ENCODE assay signal across 8 mouse cellular contexts in genomic region chr15:99668881-99669280, GRCm38 (mm10). TPM values are rescaled to one million over a fixed set of nuclear protein-coding genes. Genes with fewer than 3 reads are reported as not detected.
DNase-seq lines count a peak whose midpoint lies in the region; ATAC-seq and TF ChIP-seq lines count a peak whose summit lies in the region.

No protein-coding gene starts in this region.

- H3K4me2 ChIP-seq in kidney, embryonic 14.5 days (replicated peaks; ENCODE audit: low read depth, low read length): no peak overlapping the region; the same call in 1 of the 2 replicates
- no peak overlapping the region for H3K4me2 ChIP-seq in intestine, postnatal 0 days (replicated peaks; ENCODE audit: low read depth)
- 0 out of 2 replicates have a peak overlapping the region, but pooled peaks have one; percentile 4 for H3K4me2 ChIP-seq in limb, embryonic 13.5 days (replicated peaks)

- no peak overlapping the region for H3K4me3 ChIP-seq in kidney, embryonic 14.5 days (ENCODE audit: low read length)
- no peak overlapping the region for H3K4me3 ChIP-seq in intestine, postnatal 0 days (ENCODE audit: low read depth, low read length)
- no peak overlapping the region for H3K4me3 ChIP-seq in limb, embryonic 13.5 days

- TF ChIP-seq CTCF in intestine, postnatal 0 days (IDR thresholded peaks at IDR 0.05; ENCODE audit: low read depth): peak; percentile 94

- peak; percentile 58 for DNase-seq in kidney, adult 11 months
- DNase-seq in embryo, embryonic 10 days (ENCODE audit: low spot score): peak; percentile 90
- peak; percentile 78 for DNase-seq in gastrocnemius, postnatal 14 days
- peak; percentile 60 to 72 for DNase-seq in natural killer cell, adult 2 months (ENCODE audit: low spot score in 2 of 2)
- DNase-seq in spleen, postnatal 4 days (ENCODE audit: low spot score in 2 of 2): peak; percentile 65 to 86

- 2% methylated on average over 12 of the region's 12 CpGs for WGBS in kidney, embryonic 14.5 days
- 3% methylated on average over 12 of the region's 12 CpGs for WGBS in intestine, postnatal 0 days
- WGBS in limb, embryonic 13.5 days: 1% methylated on average over 12 of the region's 12 CpGs

- no peaks in the 10 kb centered on the region for H3K9me3 ChIP-seq in kidney, embryonic 14.5 days (ENCODE audit: control insufficient read depth, low read length)
- H3K9me3 ChIP-seq in intestine, postnatal 0 days (ENCODE audit: control insufficient read depth): no peaks in the 10 kb centered on the region
- no peaks in the 10 kb centered on the region for H3K9me3 ChIP-seq in limb, embryonic 13.5 days

- H3K4me1 ChIP-seq in kidney, embryonic 14.5 days (ENCODE audit: control insufficient read depth, insufficient read depth, low read length): peaks cover 6% of the 10 kb centered on the region; the same call in 1 of the 2 replicates
- H3K4me1 ChIP-seq in intestine, postnatal 0 days (replicated peaks; ENCODE audit: control insufficient read depth, insufficient read depth, low read length): peaks cover 3% of the 10 kb centered on the region
- H3K4me1 ChIP-seq in limb, embryonic 13.5 days: peaks cover 29% of the 10 kb centered on the region

- no peak overlapping the region for H3K9ac ChIP-seq in kidney, embryonic 14.5 days (ENCODE audit: low read depth, low read length)
- no peak overlapping the region for H3K9ac ChIP-seq in intestine, postnatal 0 days (ENCODE audit: low read depth, low read length)
- no peak overlapping the region for H3K9ac ChIP-seq in limb, embryonic 13.5 days

- H3K27me3 ChIP-seq in kidney, embryonic 14.5 days (ENCODE audit: control insufficient read depth, insufficient read depth, low read length): peaks cover 52% of the 10 kb centered on the region
- H3K27me3 ChIP-seq in intestine, postnatal 0 days (replicated peaks; ENCODE audit: control insufficient read depth, insufficient read depth, low read length): peaks cover 56% of the 10 kb centered on the region
- peaks cover 94% of the 10 kb centered on the region for H3K27me3 ChIP-seq in limb, embryonic 13.5 days

- H3K27ac ChIP-seq in kidney, embryonic 14.5 days (ENCODE audit: low read depth, low read length): no peak overlapping the region
- H3K27ac ChIP-seq in intestine, postnatal 0 days (ENCODE audit: low read depth, low read length): no peak overlapping the region
- no peak overlapping the region for H3K27ac ChIP-seq in limb, embryonic 13.5 days

- no peak for ATAC-seq in kidney, embryonic 14.5 days (ENCODE audit: low FRiP score, low TSS enrichment)
- no peak for ATAC-seq in intestine, postnatal 0 days
- no peak for ATAC-seq in limb, embryonic 13.5 days (ENCODE audit: low FRiP score, low read depth)

- intact Hi-C loops in gastrocnemius, postnatal 14 days (cut with DNase I; ENCODE audit: low total_unique reads): loop anchor here (2.0 kb wide), 1 partner anchor 72 kb away; no protein-coding TSS in a partner anchor

- H3K36me3 ChIP-seq in kidney, embryonic 14.5 days (ENCODE audit: control insufficient read depth, insufficient read depth, low read length): no peaks in the 10 kb centered on the region
- H3K36me3 ChIP-seq in intestine, postnatal 0 days (ENCODE audit: control insufficient read depth, insufficient read depth): no peaks in the 10 kb centered on the region
- no peaks in the 10 kb centered on the region for H3K36me3 ChIP-seq in limb, embryonic 13.5 days

RNA-seq across cellular contexts. Expression of gene Asic1, which starts 1.3 kb away (rescaled TPM):
- polyA plus RNA-seq in kidney, embryonic 14.5 days (2014; fragmentation: Nextera tagmentation; extraction: Ambion mirVana): 0.88 and 0.90 TPM in 2 replicates
- total RNA-seq in gastrocnemius, postnatal 14 days (2021): 1 to 10 TPM in 1 of 2 experiments, under 1 TPM in 1; 0.69 to 1.0 TPM
- polyA plus RNA-seq in intestine, postnatal 0 days (2015; fragmentation: Nextera tagmentation; extraction: Ambion mirVana): 1.4 and 2.1 TPM in 2 replicates
- 1.7 and 1.8 TPM in 2 replicates for polyA plus RNA-seq in limb, embryonic 13.5 days (2015; fragmentation: Nextera tagmentation; extraction: Ambion mirVana)

RNA-seq across cellular contexts. Expression of gene Racgap1, which starts 17.4 kb away (rescaled TPM):
- polyA plus RNA-seq in kidney, embryonic 14.5 days (2014; fragmentation: Nextera tagmentation; extraction: Ambion mirVana): 79.1 and 113 TPM in 2 replicates
- 1 to 10 TPM; 7.5 to 8.7 TPM for total RNA-seq in gastrocnemius, postnatal 14 days (2021)
- polyA plus RNA-seq in intestine, postnatal 0 days (2015; fragmentation: Nextera tagmentation; extraction: Ambion mirVana): 23.2 and 25.7 TPM in 2 replicates
- 114 and 121 TPM in 2 replicates for polyA plus RNA-seq in limb, embryonic 13.5 days (2015; fragmentation: Nextera tagmentation; extraction: Ambion mirVana)

RNA-seq across cellular contexts. Expression of gene Smarcd1, which starts 33.0 kb away (rescaled TPM):
- 54.3 and 74.2 TPM in 2 replicates for polyA plus RNA-seq in kidney, embryonic 14.5 days (2014; fragmentation: Nextera tagmentation; extraction: Ambion mirVana)
- 10 to 100 TPM in 1 of 2 experiments, 1 to 10 TPM in 1; 9.4 to 11.5 TPM for total RNA-seq in gastrocnemius, postnatal 14 days (2021)
- 13.2 and 13.3 TPM in 2 replicates for polyA plus RNA-seq in intestine, postnatal 0 days (2015; fragmentation: Nextera tagmentation; extraction: Ambion mirVana)
- polyA plus RNA-seq in limb, embryonic 13.5 days (2015; fragmentation: Nextera tagmentation; extraction: Ambion mirVana): 54.0 and 58.7 TPM in 2 replicates

RNA-seq across cellular contexts. Expression of gene Gm17349, which starts 36.4 kb away (rescaled TPM):
- polyA plus RNA-seq in kidney, embryonic 14.5 days (2014; fragmentation: Nextera tagmentation; extraction: Ambion mirVana): not detected in 2 replicates
- 1 to 10 TPM; 1.7 to 1.9 TPM for total RNA-seq in gastrocnemius, postnatal 14 days (2021)
- 1.2 and 3.0 TPM in 2 replicates for polyA plus RNA-seq in intestine, postnatal 0 days (2015; fragmentation: Nextera tagmentation; extraction: Ambion mirVana)
- polyA plus RNA-seq in limb, embryonic 13.5 days (2015; fragmentation: Nextera tagmentation; extraction: Ambion mirVana): not detected in 2 replicates

RNA-seq across cellular contexts. Expression of gene Gpd1, which starts 48.4 kb away (rescaled TPM):
- 2.0 and 3.1 TPM in 2 replicates for polyA plus RNA-seq in kidney, embryonic 14.5 days (2014; fragmentation: Nextera tagmentation; extraction: Ambion mirVana)
- total RNA-seq in gastrocnemius, postnatal 14 days (2021): 100 to 1,000 TPM; 487 to 557 TPM
- polyA plus RNA-seq in intestine, postnatal 0 days (2015; fragmentation: Nextera tagmentation; extraction: Ambion mirVana): 124 and 136 TPM in 2 replicates
- polyA plus RNA-seq in limb, embryonic 13.5 days (2015; fragmentation: Nextera tagmentation; extraction: Ambion mirVana): 0.27 and 0.55 TPM in 2 replicates
